Mouse (Mus musculus) spleen, embryonic (tissue): ENCODE data around the gene Olfr1461.

Experiments used
- CTCF ChIA-PET: fragments of 350-600 bp; sonication (Branson Sonifier 250); formaldehyde crosslinking; loops from one replicate; lab custom pipeline; 2022; lab: Charles Lee

Gene Olfr1461

DNA sequence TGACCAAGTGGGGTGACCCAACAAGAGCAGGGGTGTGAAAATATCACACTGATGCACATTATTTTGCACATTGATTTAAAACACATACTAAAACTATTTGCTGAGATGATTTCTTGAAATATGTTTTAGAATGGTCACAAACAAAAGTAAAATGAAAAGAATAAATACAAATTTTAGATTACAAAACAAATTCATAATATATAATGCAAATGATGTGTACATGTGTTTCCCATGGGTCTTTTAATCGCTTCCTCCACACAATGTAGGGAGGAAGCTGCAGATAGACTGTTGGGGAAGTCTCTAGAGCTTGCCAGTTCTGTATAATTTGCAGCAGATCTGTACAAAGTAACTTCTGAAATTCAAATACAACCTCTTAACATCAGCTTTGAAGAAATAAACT lies at the start of gene Olfr1461:
TSS of gene Olfr1461 (plus strand) at position 301 of the 400 bp plus-strand sequence.
- CTCF ChIA-PET: no interaction called here

- CTCF ChIA-PET: no interaction called here
Measured at GRCm38 (mm10) chr19:13149449-13149848, 13.4 kb upstream of the Olfr1461 start, which contains the start of gene Olfr1459. Gene Olfr1459, minus strand, starts transcription at chr19:13149549.

- CTCF ChIA-PET: interaction anchor here (0.7 kb wide), 1 partner anchor 17 kb away, joined by 5 read pairs; no protein-coding TSS in a partner anchor
Measured at GRCm38 (mm10) chr19:13185434-13185833, 22.6 kb downstream of the Olfr1461 start, which contains the start of gene Olfr1462. Gene Olfr1462, plus strand, starts transcription at chr19:13185734.
